Mouse (Mus musculus): Measurements from ENCODE around the gene Mdc1.

Gene Mdc1

GRCm38 (mm10) chr17:35859371-35859770 is 18.1 kb downstream of the Mdc1 start:
- DNase-seq, result no peak

GRCm38 (mm10) chr17:35859835-35860234 is 18.5 kb downstream of the Mdc1 start:
- DNase-seq, result no peak

GRCm38 (mm10) chr17:35860831-35861197 is 19.5 kb downstream of the Mdc1 start:
- no peak for DNase-seq

GRCm38 (mm10) chr17:35861198-35861857 is 20.0 kb downstream of the Mdc1 start, which contains the start of gene Nrm:
TSS of gene Nrm (plus strand) at chr17:35861318.
- peak; percentile 92 to 93 for DNase-seq

GRCm38 (mm10) chr17:35864832-35865353 is 23.6 kb downstream of the Mdc1 start:
- no peak for DNase-seq

GRCm38 (mm10) chr17:35865481-35866280 is 24.4 kb downstream of the Mdc1 start, which contains the start of gene Ppp1r18:
TSS of gene Ppp1r18 (plus strand) at chr17:35865593.
- DNase-seq, result peak; percentile 72 to 75

GRCm38 (mm10) chr17:35866281-35866831 is 25.0 kb downstream of the Mdc1 start:
- peak; percentile 72 to 78 for DNase-seq

GRCm38 (mm10) chr17:35866911-35867890 is 25.9 kb downstream of the Mdc1 start:
- DNase-seq, result peak; percentile 66 to 71

GRCm38 (mm10) chr17:35868165-35868820 is 27.0 kb downstream of the Mdc1 start:
- DNase-seq, result peak; percentile 56 to 60

- no peak for DNase-seq
Observed at GRCm38 (mm10) chr17:35868961-35869345, 27.6 kb downstream of the Mdc1 start.

- DNase-seq, result peak; percentile 65 to 67
Observed at GRCm38 (mm10) chr17:35869346-35870067, 28.2 kb downstream of the Mdc1 start.

GRCm38 (mm10) chr17:35870151-35870883 is 29.0 kb downstream of the Mdc1 start:
- peak; percentile 86 to 88 for DNase-seq

GRCm38 (mm10) chr17:35870884-35871696 is 29.8 kb downstream of the Mdc1 start:
- no peak for DNase-seq

GRCm38 (mm10) chr17:35873774-35874519 is 32.6 kb downstream of the Mdc1 start:
- DNase-seq, result peak; percentile 83 to 88

- no peak for DNase-seq
Observed at GRCm38 (mm10) chr17:35874721-35875120, 33.4 kb downstream of the Mdc1 start.

GRCm38 (mm10) chr17:35879245-35880057 is 38.1 kb downstream of the Mdc1 start, which contains the start of gene Dhx16:
TSS of gene Dhx16 (plus strand) at chr17:35879819.
- peak; percentile 95 to 96 for DNase-seq

- DNase-seq, result no peak
Observed at GRCm38 (mm10) chr17:35882924-35883323, 41.6 kb downstream of the Mdc1 start.

GRCm38 (mm10) chr17:35883777-35884176 is 42.5 kb downstream of the Mdc1 start:
- no peak for DNase-seq

Measured in lung, adult 18-20 months (tissue).